In the genomic region with DNA sequence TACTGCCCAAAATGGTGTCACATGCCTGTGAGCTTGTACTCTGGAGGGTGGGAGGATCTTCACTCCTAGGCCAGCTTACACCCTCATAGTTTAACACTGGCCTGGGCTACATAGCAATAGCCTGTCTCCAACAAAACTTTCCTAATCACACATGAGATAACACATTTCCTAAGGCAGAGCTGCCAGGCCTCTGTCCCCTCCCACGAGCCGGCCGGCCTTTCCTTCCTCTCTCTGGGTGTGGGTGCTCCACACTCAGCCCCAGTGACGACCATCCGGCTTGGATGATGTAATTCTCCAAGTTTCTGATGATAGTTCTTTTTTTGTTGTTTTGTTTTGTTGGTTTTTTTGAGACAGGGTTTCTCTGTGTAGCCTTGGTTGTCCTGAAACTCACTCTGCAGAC, we compare ENCODE assay signal across 14 mouse cellular contexts. TPM values are rescaled to one million over a fixed set of nuclear protein-coding genes. Genes with fewer than 3 reads are reported as not detected.
DNase-seq lines count a peak whose midpoint lies in the region; ATAC-seq and TF ChIP-seq lines count a peak whose summit lies in the region.
"Had no signal": no experiment of that assay in that cellular context is flagged by ENCODE, and none has a peak within 500 bp of the region (broad histone marks: within the 10 kb centered on the region; RNA-seq: fewer than 3 reads in every experiment).

No protein-coding gene starts in this region.

- H3K27ac ChIP-seq in bone marrow macrophage, adult 2 months (ENCODE audit: insufficient read depth, low read depth, low read length): peak overlapping the region; percentile 24
- no peak overlapping the region for H3K27ac ChIP-seq in hindbrain, embryonic 11.5 days (ENCODE audit: low read depth, low read length)
- no peak overlapping the region for H3K27ac ChIP-seq in hindbrain, postnatal 0 days
- H3K27ac ChIP-seq: embryonic facial prominence, embryonic 12.5 days; hindbrain, embryonic 13.5 days; limb, embryonic 12.5 days; midbrain, embryonic 15.5 days had no signal

- peak; percentile 99 for ATAC-seq in granulocyte monocyte progenitor cell, adult 5-6 weeks (replicated peaks; ENCODE audit: poor library complexity, severe bottlenecking)
- no peak for ATAC-seq in hindbrain, embryonic 11.5 days (ENCODE audit: low FRiP score)
- ATAC-seq in hindbrain, postnatal 0 days: no peak
- ATAC-seq: forebrain, embryonic 16.5 days; midbrain, embryonic 15.5 days had no signal

- TF ChIP-seq CTCF in bone marrow macrophage, adult 2 months (IDR thresholded peaks at IDR 0.05; ENCODE audit: low read depth, low read length): no peak
- TF ChIP-seq CTCF in hindbrain, postnatal 0 days (IDR thresholded peaks at IDR 0.05; ENCODE audit: low read depth): no peak

- H3K4me1 ChIP-seq in bone marrow macrophage, adult 2 months (ENCODE audit: control insufficient read depth, insufficient read depth, low read length): peaks cover 27% of the 10 kb centered on the region
- H3K4me1 ChIP-seq in hindbrain, embryonic 11.5 days (replicated peaks; ENCODE audit: control insufficient read depth, insufficient read depth, low read length): peaks cover 3% of the 10 kb centered on the region; the same call in 1 of the 2 replicates
- H3K4me1 ChIP-seq in hindbrain, postnatal 0 days (ENCODE audit: insufficient read depth, low read length): 0 out of 2 replicates have a peak, but pooled peaks cover 3% of the 10 kb centered on the region
- H3K4me1 ChIP-seq: embryonic facial prominence, embryonic 12.5 days had no signal

- H3K36me3 ChIP-seq in hindbrain, embryonic 11.5 days (ENCODE audit: control insufficient read depth, insufficient read depth, low read length): no peaks in the 10 kb centered on the region
- no peaks in the 10 kb centered on the region for H3K36me3 ChIP-seq in hindbrain, postnatal 0 days (ENCODE audit: insufficient read depth, low read length)
- H3K36me3 ChIP-seq: embryonic facial prominence, embryonic 12.5 days; hindbrain, embryonic 13.5 days; limb, embryonic 12.5 days; midbrain, embryonic 15.5 days had no signal

- 98% methylated on average over 5 of the region's 5 CpGs for WGBS in hindbrain, embryonic 11.5 days
- WGBS in hindbrain, postnatal 0 days: 76% methylated on average over 5 of the region's 5 CpGs

- no peaks in the 10 kb centered on the region for H3K9me3 ChIP-seq in hindbrain, embryonic 11.5 days (ENCODE audit: control insufficient read depth, low read length)
- no peaks in the 10 kb centered on the region for H3K9me3 ChIP-seq in hindbrain, postnatal 0 days (ENCODE audit: low read length)
- H3K9me3 ChIP-seq: embryonic facial prominence, embryonic 12.5 days; hindbrain, embryonic 13.5 days; limb, embryonic 12.5 days; midbrain, embryonic 15.5 days had no signal

- H3K27me3 ChIP-seq in hindbrain, embryonic 11.5 days (ENCODE audit: control insufficient read depth, insufficient read depth, low read length): no peaks in the 10 kb centered on the region
- no peaks in the 10 kb centered on the region for H3K27me3 ChIP-seq in hindbrain, postnatal 0 days (ENCODE audit: insufficient read depth, low read length)
- H3K27me3 ChIP-seq: embryonic facial prominence, embryonic 12.5 days; hindbrain, embryonic 13.5 days; limb, embryonic 12.5 days; midbrain, embryonic 15.5 days had no signal

- no peak overlapping the region for H3K9ac ChIP-seq in hindbrain, embryonic 11.5 days (ENCODE audit: low read depth, low read length)
- no peak overlapping the region for H3K9ac ChIP-seq in hindbrain, postnatal 0 days (replicated peaks; ENCODE audit: low read length)
- H3K9ac ChIP-seq: embryonic facial prominence, embryonic 12.5 days; hindbrain, embryonic 13.5 days; limb, embryonic 12.5 days; midbrain, embryonic 15.5 days had no signal

- TF ChIP-seq POLR2A in bone marrow macrophage, adult 2 months (IDR thresholded peaks at IDR 0.05; ENCODE audit: borderline replicate concordance, low read depth, low read length): no peak

- peak; percentile 26 to 35 for DNase-seq in heart, postnatal 14 days
- DNase-seq in lung, postnatal 10 days: peak; percentile 44
- no peak for DNase-seq in hindbrain, embryonic 11.5 days (ENCODE audit: low spot score)
- DNase-seq in B cell, adult 2 months: no peak
- DNase-seq in hindbrain, postnatal 0 days (ENCODE audit: low spot score): no peak
- DNase-seq: cerebellum, adult 18-20 months; layer of hippocampus, postnatal 36 days had no signal

- intact Hi-C loops in heart, postnatal 14 days (cut with DNase I): no loop called here

- H3K4me2 ChIP-seq in hindbrain, embryonic 11.5 days (replicated peaks; ENCODE audit: low read depth, low read length): no peak overlapping the region
- no peak overlapping the region for H3K4me2 ChIP-seq in hindbrain, postnatal 0 days (ENCODE audit: low read depth, low read length)
- H3K4me2 ChIP-seq: embryonic facial prominence, embryonic 12.5 days; hindbrain, embryonic 13.5 days; limb, embryonic 12.5 days; midbrain, embryonic 15.5 days had no signal

- no peak overlapping the region for H3K4me3 ChIP-seq in bone marrow macrophage, adult 2 months (ENCODE audit: insufficient read depth, low read length)
- no peak overlapping the region for H3K4me3 ChIP-seq in hindbrain, embryonic 11.5 days (ENCODE audit: low read depth, low read length)
- H3K4me3 ChIP-seq in hindbrain, postnatal 0 days (ENCODE audit: low read length): no peak overlapping the region
- H3K4me3 ChIP-seq: embryonic facial prominence, embryonic 12.5 days; hindbrain, embryonic 13.5 days; limb, embryonic 12.5 days; midbrain, embryonic 15.5 days had no signal

RNA-seq across cellular contexts. Expression of gene Bend3, which starts 54.1 kb away (rescaled TPM):
- polyA plus RNA-seq in bone marrow macrophage, adult 2 months (2012; ENCODE audit: insufficient read depth, insufficient read length, missing spikeins): 1.3 and 2.4 TPM in 2 replicates
- total RNA-seq in granulocyte monocyte progenitor cell, adult 5-6 weeks (2014; fragmentation: Nextera tagmentation): 6.5 and 13.7 TPM in 2 replicates
- 3.8 and 5.2 TPM in 2 replicates for total RNA-seq in granulocyte monocyte progenitor cell, adult 5-6 weeks (2017)
- total RNA-seq in heart, postnatal 14 days (2021): 1 to 10 TPM; 5.8 to 6.1 TPM
- 8.7 and 8.8 TPM in 2 replicates for polyA plus RNA-seq in hindbrain, embryonic 11.5 days (2014; fragmentation: Nextera tagmentation; extraction: Ambion mirVana)
- 10.7 and 11.9 TPM in 2 replicates for total RNA-seq in hindbrain, postnatal 0 days (2014; rRNA removed)
- polyA plus RNA-seq in hindbrain, postnatal 0 days (2015; fragmentation: Nextera tagmentation; extraction: Ambion mirVana): 1.5 and 2.2 TPM in 2 replicates

Comparison
In these comparisons a context has a peak if more than half of its experiments do, and no peak if none do; other contexts are left out.
1. DNase-seq: peak in heart, postnatal 14 days (2 of 2) and lung, postnatal 10 days (single experiment); none in hindbrain, embryonic 11.5 days (single experiment), B cell, adult 2 months (0 of 2) and hindbrain, postnatal 0 days (single experiment).